Mouse (Mus musculus) embryonic fibroblast, embryonic 13.5 days (primary cell): ENCODE data around the gene 1500015O10Rik.

Experiments
- CTCF ChIP-seq: IDR thresholded peaks from 2 replicates; pipeline ENCODE4 v1.5.1; 2011; ENCODE audit warnings: mild to moderate bottlenecking, control low read depth, low read length, moderate library complexity, borderline replicate concordance; ENCODE audit not compliant: insufficient read depth
- POLR2A ChIP-seq: IDR thresholded peaks from 2 replicates; pipeline ENCODE4 v1.6.1; 2011; ENCODE audit warnings: low read depth, mild to moderate bottlenecking, control low read depth, low read length, moderate library complexity

GRCm38 (mm10) chr1:43722459-43722858, 7.9 kb upstream of the 1500015O10Rik start:
- TF ChIP-seq POLR2A (no peak), CTCF (no peak)
